Mouse (Mus musculus) small intestine, adult 2 months (tissue): ENCODE measurements around the gene Pex11a.

Experiments
- CTCF ChIP-seq: fragments of 200-500 bp; IDR thresholded peaks from 2 replicates; pipeline ENCODE4 v1.5.1; 2012; ENCODE audit warnings: low read depth, mild to moderate bottlenecking, control low read depth, inconsistent platforms, low read length, moderate library complexity, mixed read lengths; ENCODE audit not compliant: insufficient replicate concordance, insufficient read length; ENCODE audit errors: extremely low read depth
- POLR2A ChIP-seq: fragments of 200-500 bp; IDR thresholded peaks from 2 replicates; pipeline ENCODE4 v1.6.1; 2012; ENCODE audit warnings: low read depth, mild to moderate bottlenecking, control low read depth, inconsistent platforms, low read length, moderate library complexity

- TF ChIP-seq CTCF (no peak), POLR2A (no peak)
Observed at GRCm38 (mm10) chr7:79771561-79772512, 28.9 kb upstream of the Pex11a start.
